Mouse (Mus musculus): ENCODE measurements at regions not wholly inside any gene's neighbourhood (a gene's known extent, or its start where the extent isn't known, plus 50 kb on each side); places are given as distances from the start of the nearest gene placed in this dataset.
A peak's percentile ranks its signal among the peaks of the same experiment; 100 is the strongest.
"Not testable (repeated sequence)": the region's sequence is repeated elsewhere in the genome, so short reads cannot be mapped to it uniquely, and the experiment has no call there.

GRCm38 (mm10) chr8:20436956-20437355 is 73.9 kb upstream of the Gm15319 start:
- not testable (repeated sequence) for ATAC-seq (replicated peaks; ENCODE audit: insufficient number of reproducible peaks, low FRiP score, low TSS enrichment, poor library complexity, severe bottlenecking)

DNA sequence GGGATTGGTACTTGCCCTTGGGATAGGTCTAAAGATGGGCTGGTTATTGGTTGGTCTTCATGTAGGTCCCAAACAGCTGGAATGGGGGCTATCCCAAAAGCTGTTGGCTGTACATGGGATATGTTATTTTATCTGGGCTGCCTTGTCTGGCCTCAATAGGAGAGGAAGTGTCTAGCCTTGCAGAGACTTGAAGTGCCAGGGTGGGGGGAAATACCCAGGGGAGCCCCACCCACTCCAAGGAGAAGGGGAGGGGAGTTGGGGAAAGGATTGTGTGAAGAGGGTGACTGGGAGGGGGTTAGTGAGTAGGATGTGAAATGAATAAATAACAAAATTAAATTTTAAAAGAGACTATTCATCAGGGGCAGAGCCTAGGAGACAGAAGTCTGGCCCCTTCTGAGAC is 70.2 kb upstream of the Gm15319 start:
- not testable (repeated sequence) for ATAC-seq (replicated peaks; ENCODE audit: insufficient number of reproducible peaks, low FRiP score, low TSS enrichment, poor library complexity, severe bottlenecking)

DNA sequence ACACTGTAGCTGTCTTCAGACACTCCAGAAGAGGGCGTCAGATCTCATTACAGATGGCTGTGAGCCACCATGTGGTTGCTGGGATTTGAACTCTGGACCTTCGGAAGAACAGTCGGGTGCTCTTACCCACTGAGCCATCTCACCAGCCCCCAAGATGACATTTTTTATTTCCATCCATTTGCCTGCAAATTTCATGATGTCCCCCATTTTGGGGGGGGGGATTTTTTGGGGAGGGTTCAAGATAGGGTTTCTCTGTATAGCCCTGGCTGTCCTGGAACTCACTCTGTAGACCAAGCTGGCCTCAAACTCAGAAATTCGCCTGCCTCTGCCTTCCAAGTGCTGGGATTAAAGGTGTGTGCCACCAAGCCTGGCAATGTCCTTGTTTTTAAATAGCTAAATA is 66.5 kb upstream of the Gm15319 start:
- not testable (repeated sequence) for ATAC-seq (replicated peaks; ENCODE audit: insufficient number of reproducible peaks, low FRiP score, low TSS enrichment, poor library complexity, severe bottlenecking)

- ATAC-seq (replicated peaks; ENCODE audit: insufficient number of reproducible peaks, low FRiP score, low TSS enrichment, poor library complexity, severe bottlenecking) = not testable (repeated sequence)
Observed at GRCm38 (mm10) chr8:20424903-20425222, 61.9 kb upstream of the Gm15319 start.

DNA sequence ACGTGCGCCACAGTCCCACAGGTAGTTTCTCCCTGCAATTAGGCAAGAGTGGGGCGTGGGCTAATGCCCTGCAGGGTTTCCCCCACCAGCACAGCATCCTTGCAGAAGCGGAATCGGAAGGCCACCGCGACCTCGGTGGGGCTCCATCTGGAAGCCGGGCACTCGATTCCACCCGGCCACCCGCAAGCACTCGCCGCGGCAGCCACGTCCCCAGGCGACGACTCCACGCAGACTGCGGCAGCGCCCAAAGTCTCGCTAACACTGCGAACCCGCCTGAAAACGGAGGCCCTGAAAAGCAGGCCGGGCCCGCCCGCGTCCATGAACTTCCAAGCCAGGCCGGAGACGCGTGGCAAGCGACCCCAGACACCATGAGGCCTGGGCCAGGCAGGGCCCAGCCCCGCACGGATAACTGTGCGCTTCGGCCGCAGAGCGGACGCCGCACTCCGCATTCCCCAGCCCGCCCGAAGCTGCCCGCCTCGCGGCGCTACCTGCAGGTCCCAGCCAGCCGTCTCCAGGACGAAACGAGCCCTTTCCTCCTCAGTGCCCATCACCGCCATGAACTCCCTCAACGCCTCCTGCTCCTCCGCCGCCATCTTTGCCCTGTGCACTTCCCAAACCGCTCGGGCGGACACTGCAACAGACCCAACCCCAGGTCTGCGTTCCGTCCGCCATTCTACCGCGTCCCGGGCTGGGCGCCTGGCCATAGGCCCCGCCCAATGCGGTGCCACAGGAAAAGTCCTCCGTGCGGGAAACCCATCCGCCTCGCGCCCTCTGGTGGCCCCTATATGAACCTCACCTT is 61.3 kb upstream of the Gm15319 start:
- peak; percentile 100 for ATAC-seq (replicated peaks; ENCODE audit: insufficient number of reproducible peaks, low FRiP score, low TSS enrichment, poor library complexity, severe bottlenecking)

DNA sequence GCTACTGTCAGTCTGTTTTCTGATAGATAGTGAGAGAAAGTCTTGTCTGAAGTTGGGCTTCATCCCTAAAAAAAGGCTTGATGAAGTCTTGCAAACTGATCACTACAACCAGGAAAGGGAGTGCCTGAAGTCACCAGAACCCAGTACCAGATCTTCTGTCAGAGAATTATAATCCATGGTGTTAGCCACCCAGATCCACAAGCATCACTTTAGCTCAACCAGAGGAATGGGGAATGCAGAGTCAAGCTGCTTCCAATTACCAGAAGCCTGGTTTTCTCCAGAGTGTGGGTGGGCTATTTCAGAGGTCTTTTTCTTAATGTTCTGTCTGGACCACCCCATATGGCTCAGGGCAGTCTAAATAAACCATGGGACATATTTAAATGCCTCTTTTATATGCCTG is 57.8 kb upstream of the Gm15319 start:
- ATAC-seq (replicated peaks; ENCODE audit: insufficient number of reproducible peaks, low FRiP score, low TSS enrichment, poor library complexity, severe bottlenecking) = not testable (repeated sequence)
